Mouse (Mus musculus): ENCODE results near the gene Kcnh2. TPM values are rescaled to one million over a fixed set of nuclear protein-coding genes. Genes with fewer than 3 reads are reported as not detected.

Kcnh2 gene
- total and polyA plus RNA-seq, 3 experiments = 59.3 to 121 (median 68.5) TPM

GRCm38 (mm10) chr5:24320467-24320813, 31.0 kb downstream of the Kcnh2 start:
- Histone ChIP-seq H3K9ac (ENCODE audit: low read depth, low read length) (no peak overlapping the region), H3K27me3 (ENCODE audit: control insufficient read depth, insufficient read depth, low read length) (no peaks in the 10 kb centered on the region), H3K79me2 (replicated peaks; ENCODE audit: control insufficient read depth, insufficient read depth, low read length) (no peaks in the 10 kb centered on the region), H3K27ac (peak overlapping the region; percentile 17; the same call in 1 of the 2 replicates), H3K4me3 (no peak overlapping the region), H3K36me3 (ENCODE audit: control insufficient read depth, insufficient read depth, low read length) (no peaks in the 10 kb centered on the region), H3K4me1 (ENCODE audit: control insufficient read depth, insufficient read depth, low read length) (peaks cover 2% of the 10 kb centered on the region; the same call in 1 of the 2 replicates)
- whole genome bisulfite sequencing = 33% methylated on average over 6 of the region's 6 CpGs
- TF ChIP-seq EP300 (IDR thresholded peaks at IDR 0.05; ENCODE audit: insufficient read depth, low read depth, low read length) (0 out of 2 replicates have a peak, but pooled peaks have one; percentile 9), CTCF (IDR thresholded peaks at IDR 0.05) (no peak), POLR2A (IDR thresholded peaks at IDR 0.05; ENCODE audit: insufficient read depth, low read depth, low read length) (no peak)
- intact Hi-C loops (cut with DNase I) = no loop called here
- peak in 1 of 2 experiments; percentile 42 for DNase-seq

GRCm38 (mm10) chr5:24319776-24320466, 31.5 kb downstream of the Kcnh2 start:
- H3K27me3 ChIP-seq (ENCODE audit: control insufficient read depth, insufficient read depth, low read length) = no peaks in the 10 kb centered on the region
- peaks cover 2% of the 10 kb centered on the region; the same call in 1 of the 2 replicates for H3K4me1 ChIP-seq (ENCODE audit: control insufficient read depth, insufficient read depth, low read length)
- H3K36me3 ChIP-seq (ENCODE audit: control insufficient read depth, insufficient read depth, low read length) = no peaks in the 10 kb centered on the region
- intact Hi-C loops (cut with DNase I) = no loop called here
- H3K79me2 ChIP-seq (replicated peaks; ENCODE audit: control insufficient read depth, insufficient read depth, low read length) = no peaks in the 10 kb centered on the region
- no peak for DNase-seq
- WGBS = 25% methylated on average over 13 of the region's 13 CpGs
- H3K4me3 ChIP-seq = no peak overlapping the region
- TF ChIP-seq CTCF (IDR thresholded peaks at IDR 0.05) = no peak
- TF ChIP-seq POLR2A (IDR thresholded peaks at IDR 0.05; ENCODE audit: insufficient read depth, low read depth, low read length) = no peak
- TF ChIP-seq EP300 (IDR thresholded peaks at IDR 0.05; ENCODE audit: insufficient read depth, low read depth, low read length) = no peak
- peak overlapping the region; percentile 17; the same call in 1 of the 2 replicates for H3K27ac ChIP-seq
- no peak overlapping the region for H3K9ac ChIP-seq (ENCODE audit: low read depth, low read length)

DNA sequence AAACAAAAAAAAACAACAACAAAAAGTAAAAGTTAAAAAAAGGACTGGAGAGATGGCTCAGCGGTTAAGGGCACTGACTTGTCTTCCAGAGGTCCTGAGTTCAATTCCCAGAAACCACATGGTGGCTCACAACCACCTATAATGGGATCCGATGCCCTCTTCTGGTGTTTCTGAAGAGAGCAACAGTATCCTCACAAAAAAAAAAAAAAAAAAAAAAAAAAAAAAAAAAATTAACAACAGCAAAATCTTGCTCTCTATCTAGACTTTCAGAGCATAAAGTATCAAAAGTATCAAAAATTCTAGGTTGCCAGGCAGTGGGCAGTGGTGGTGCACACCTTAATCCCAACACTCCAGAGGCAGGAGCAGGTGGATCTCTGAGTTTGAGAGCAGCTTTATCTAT, 42.2 kb downstream of the Kcnh2 start:
- H3K4me3 ChIP-seq = no peak overlapping the region
- TF ChIP-seq EP300 (IDR thresholded peaks at IDR 0.05; ENCODE audit: insufficient read depth, low read depth, low read length) (no peak), CTCF (IDR thresholded peaks at IDR 0.05) (no peak), POLR2A (IDR thresholded peaks at IDR 0.05; ENCODE audit: insufficient read depth, low read depth, low read length) (no peak)
- no peak overlapping the region for H3K9ac ChIP-seq (ENCODE audit: low read depth, low read length)
- no peaks in the 10 kb centered on the region for H3K27me3 ChIP-seq (ENCODE audit: control insufficient read depth, insufficient read depth, low read length)
- H3K79me2 ChIP-seq (replicated peaks; ENCODE audit: control insufficient read depth, insufficient read depth, low read length) = no peaks in the 10 kb centered on the region
- intact Hi-C loops (cut with DNase I) = no loop called here
- no peaks in the 10 kb centered on the region for H3K4me1 ChIP-seq (ENCODE audit: control insufficient read depth, insufficient read depth, low read length)
- H3K27ac ChIP-seq = no peak overlapping the region
- DNase-seq = no peak
- WGBS = 86% methylated on average over 2 of the region's 2 CpGs
- no peaks in the 10 kb centered on the region for H3K36me3 ChIP-seq (ENCODE audit: control insufficient read depth, insufficient read depth, low read length)

- Histone ChIP-seq H3K36me3 (ENCODE audit: control insufficient read depth, insufficient read depth, low read length) (no peaks in the 10 kb centered on the region), H3K79me2 (replicated peaks; ENCODE audit: control insufficient read depth, insufficient read depth, low read length) (no peaks in the 10 kb centered on the region), H3K4me1 (ENCODE audit: control insufficient read depth, insufficient read depth, low read length) (no peaks in the 10 kb centered on the region), H3K9ac (ENCODE audit: low read depth, low read length) (no peak overlapping the region), H3K4me3 (no peak overlapping the region), H3K27ac (no peak overlapping the region), H3K27me3 (ENCODE audit: control insufficient read depth, insufficient read depth, low read length) (no peaks in the 10 kb centered on the region)
- TF ChIP-seq EP300 (IDR thresholded peaks at IDR 0.05; ENCODE audit: insufficient read depth, low read depth, low read length) (no peak), POLR2A (IDR thresholded peaks at IDR 0.05; ENCODE audit: insufficient read depth, low read depth, low read length) (no peak), CTCF (IDR thresholded peaks at IDR 0.05) (no peak)
- intact Hi-C loops (cut with DNase I) = no loop called here
- 66% methylated on average over 7 of the region's 7 CpGs for WGBS
- DNase-seq = no peak
Measured at GRCm38 (mm10) chr5:24308621-24309020, 42.8 kb downstream of the Kcnh2 start.

DNA sequence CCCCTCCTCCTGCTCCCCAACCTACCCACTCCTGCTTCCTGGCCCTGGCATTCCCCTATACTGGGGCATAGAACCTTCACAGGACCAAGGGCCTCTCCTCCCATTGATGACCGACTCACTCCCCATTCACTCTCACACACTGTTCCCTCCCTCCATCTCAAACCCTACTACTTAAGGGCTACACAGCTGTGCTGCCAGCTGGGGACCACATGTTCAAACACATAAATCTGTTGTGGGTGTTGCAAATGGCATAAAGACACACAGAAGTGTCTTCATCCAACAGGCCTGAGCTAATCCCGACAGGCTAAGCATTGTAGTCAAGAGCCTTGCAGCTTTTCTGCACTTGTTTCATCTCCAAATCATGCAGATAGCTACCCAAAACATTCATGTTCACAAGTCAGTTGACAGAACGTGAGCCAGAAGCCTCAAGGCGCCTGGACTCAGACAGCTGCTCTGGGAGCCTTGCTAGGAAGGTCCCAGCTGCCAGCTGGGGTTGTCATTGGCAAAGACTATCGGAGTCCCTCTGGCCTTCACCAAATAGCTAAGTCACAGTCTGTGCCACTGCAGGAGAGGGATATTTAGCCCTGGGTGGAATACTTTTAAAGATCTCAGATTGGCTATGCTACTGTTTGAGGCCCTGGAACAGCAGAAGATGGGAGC, 44.2 kb downstream of the Kcnh2 start:
- H3K27ac ChIP-seq = no peak overlapping the region
- H3K4me1 ChIP-seq (ENCODE audit: control insufficient read depth, insufficient read depth, low read length) = no peaks in the 10 kb centered on the region
- H3K36me3 ChIP-seq (ENCODE audit: control insufficient read depth, insufficient read depth, low read length) = no peaks in the 10 kb centered on the region
- H3K4me3 ChIP-seq = no peak overlapping the region
- no peak overlapping the region for H3K9ac ChIP-seq (ENCODE audit: low read depth, low read length)
- WGBS = 46% methylated on average over 5 of the region's 5 CpGs
- intact Hi-C loops (cut with DNase I) = no loop called here
- DNase-seq = no peak
- no peaks in the 10 kb centered on the region for H3K79me2 ChIP-seq (replicated peaks; ENCODE audit: control insufficient read depth, insufficient read depth, low read length)
- no peaks in the 10 kb centered on the region for H3K27me3 ChIP-seq (ENCODE audit: control insufficient read depth, insufficient read depth, low read length)
- TF ChIP-seq CTCF (IDR thresholded peaks at IDR 0.05) = no peak
- no peak for TF ChIP-seq EP300 (IDR thresholded peaks at IDR 0.05; ENCODE audit: insufficient read depth, low read depth, low read length)
- TF ChIP-seq POLR2A (IDR thresholded peaks at IDR 0.05; ENCODE audit: insufficient read depth, low read depth, low read length) = no peak

GRCm38 (mm10) chr5:24303199-24303598, 48.2 kb downstream of the Kcnh2 start:
- Histone ChIP-seq H3K79me2 (replicated peaks; ENCODE audit: control insufficient read depth, insufficient read depth, low read length) (no peaks in the 10 kb centered on the region), H3K4me1 (ENCODE audit: control insufficient read depth, insufficient read depth, low read length) (peaks cover 6% of the 10 kb centered on the region), H3K4me3 (no peak overlapping the region), H3K36me3 (ENCODE audit: control insufficient read depth, insufficient read depth, low read length) (no peaks in the 10 kb centered on the region), H3K27ac (no peak overlapping the region), H3K27me3 (ENCODE audit: control insufficient read depth, insufficient read depth, low read length) (no peaks in the 10 kb centered on the region), H3K9ac (ENCODE audit: low read depth, low read length) (no peak overlapping the region)
- intact Hi-C loops (cut with DNase I) = loop anchor here (2.0 kb wide), 1 partner anchor 36 kb away; no protein-coding TSS in a partner anchor
- TF ChIP-seq CTCF (IDR thresholded peaks at IDR 0.05) (peak; percentile 73), POLR2A (IDR thresholded peaks at IDR 0.05; ENCODE audit: insufficient read depth, low read depth, low read length) (no peak), EP300 (IDR thresholded peaks at IDR 0.05; ENCODE audit: insufficient read depth, low read depth, low read length) (no peak)
- peak; percentile 16 to 27 for DNase-seq
- WGBS = 42% methylated on average over 3 of the region's 3 CpGs
